Mouse (Mus musculus): ENCODE results near the gene Igfn1. TPM values are rescaled to one million over a fixed set of nuclear protein-coding genes. Genes with fewer than 3 reads are reported as not detected.

Gene Igfn1
- total RNA-seq, 4 experiments from 2014 or later: 0.35 to 0.61 (median 0.38) TPM

DNA sequence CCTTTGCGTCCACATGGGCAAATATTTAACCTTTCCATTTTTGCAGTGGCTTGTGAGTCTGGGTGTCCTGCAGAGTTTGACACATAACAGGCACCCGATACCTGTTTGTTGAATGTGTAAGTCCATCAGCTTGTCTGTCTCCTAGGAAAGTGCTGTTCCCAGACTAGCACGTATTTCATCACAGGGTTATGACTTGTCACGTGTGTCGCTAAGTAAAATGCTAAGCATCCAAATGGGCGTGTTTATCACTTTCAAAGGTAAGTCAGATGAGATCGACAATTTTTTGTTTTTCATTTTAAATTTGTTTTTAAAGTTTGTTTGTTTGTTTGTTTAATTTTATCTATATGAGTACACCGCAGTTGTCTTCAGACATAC lies 2.0 kb upstream of the Igfn1 start:
- no peak for DNase-seq (ENCODE audit: low spot score in 2 of 2)

DNA sequence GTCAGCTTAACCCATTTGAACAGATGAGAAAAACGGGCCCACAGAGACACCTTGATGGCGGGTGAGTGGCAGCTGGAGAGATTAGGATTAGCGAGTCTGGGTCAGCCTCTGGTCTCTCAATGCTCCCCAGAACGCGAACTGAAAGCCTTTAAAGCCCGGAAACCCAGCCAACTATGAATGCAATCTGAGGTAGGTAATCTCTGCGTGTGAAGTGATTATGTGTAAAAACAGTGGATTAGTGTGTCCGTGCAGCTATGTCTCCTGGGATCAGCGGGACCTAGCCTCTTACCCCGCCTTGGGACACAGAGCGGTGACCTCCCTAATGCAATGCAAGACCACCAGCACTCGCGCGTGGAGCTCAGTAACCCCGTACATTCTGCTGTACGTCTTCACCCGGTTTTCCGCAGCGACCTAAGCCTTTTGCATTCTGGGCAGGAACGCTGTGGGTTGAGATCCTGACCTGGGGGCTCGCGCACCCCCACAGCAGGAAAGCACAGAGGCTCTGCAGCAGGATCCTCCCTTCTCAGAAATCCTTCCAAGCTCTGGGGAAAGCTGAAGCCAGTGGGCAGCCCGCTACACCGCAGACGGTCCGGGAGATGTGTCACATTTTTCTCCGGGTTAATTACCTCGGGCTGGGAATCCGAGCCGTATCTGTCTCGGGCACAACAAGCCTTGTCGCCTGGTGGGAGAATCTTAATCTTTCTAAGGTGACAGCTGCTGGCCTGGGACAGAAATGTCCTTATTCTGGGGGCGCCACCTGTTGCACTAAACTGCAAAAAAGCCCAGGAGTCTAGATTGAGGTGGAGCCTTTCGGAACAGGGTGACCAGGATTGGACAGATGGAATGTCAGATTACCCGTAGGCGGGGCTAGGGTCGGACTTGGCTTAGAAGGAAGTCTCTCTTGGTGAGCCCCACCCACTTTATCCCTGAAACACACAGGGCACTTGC lies 1.3 kb upstream of the Igfn1 start, which contains the start of gene Tmem9:
Tmem9 (plus strand) TSS at position 940 of the 948 bp plus-strand sequence.
- peak; percentile 29 to 40 for DNase-seq (ENCODE audit: low spot score in 2 of 2)

DNA sequence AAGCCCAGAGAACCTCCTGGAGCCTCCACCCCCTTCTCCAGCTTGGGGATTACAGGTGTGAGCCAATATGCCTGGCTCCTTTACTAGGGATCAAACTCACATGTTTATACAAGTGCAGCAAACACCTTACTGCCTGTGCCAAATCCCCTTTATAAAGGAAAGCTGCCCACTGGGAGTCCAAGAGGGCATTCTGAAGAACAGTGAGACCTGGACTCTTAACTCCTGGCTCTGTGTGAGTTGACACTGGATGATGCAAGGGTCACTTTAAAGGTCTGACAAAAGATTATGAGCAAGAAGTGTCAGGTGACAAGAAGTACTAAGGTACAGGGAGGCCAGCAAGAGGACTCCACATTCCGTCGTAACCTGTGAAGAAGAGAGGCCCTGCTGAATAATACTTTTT lies 4.7 kb downstream of the Igfn1 start:
- no peak for DNase-seq (ENCODE audit: low spot score in 2 of 2)

DNA sequence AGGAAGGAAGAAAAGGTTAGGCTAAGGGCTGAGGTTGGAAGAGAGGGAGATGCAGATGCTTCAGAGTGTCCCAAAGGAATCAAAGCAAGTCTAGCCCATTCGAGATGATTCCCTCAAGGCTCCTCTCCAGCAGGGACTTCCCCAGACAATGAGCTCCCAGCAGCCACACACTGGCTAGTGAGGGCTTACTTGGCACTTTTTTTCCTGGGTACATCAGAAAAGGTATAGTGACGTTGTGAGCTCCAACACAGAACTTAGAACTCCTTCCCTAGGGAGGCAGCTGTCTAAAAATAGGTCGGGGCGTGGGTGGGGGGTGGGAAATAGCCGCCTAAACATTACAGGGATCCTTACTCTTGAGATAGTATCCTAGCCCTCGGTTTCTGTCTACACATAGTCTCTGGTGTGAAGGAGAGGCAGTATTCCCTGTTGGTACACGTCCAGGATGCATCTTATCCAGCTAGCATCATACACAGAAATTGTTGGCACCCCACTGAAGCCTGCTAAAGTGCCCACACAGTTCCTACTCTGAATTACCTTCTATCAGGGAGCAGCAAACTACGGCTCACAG lies 6.3 kb downstream of the Igfn1 start:
- DNase-seq (ENCODE audit: low spot score in 2 of 2): no peak

DNA sequence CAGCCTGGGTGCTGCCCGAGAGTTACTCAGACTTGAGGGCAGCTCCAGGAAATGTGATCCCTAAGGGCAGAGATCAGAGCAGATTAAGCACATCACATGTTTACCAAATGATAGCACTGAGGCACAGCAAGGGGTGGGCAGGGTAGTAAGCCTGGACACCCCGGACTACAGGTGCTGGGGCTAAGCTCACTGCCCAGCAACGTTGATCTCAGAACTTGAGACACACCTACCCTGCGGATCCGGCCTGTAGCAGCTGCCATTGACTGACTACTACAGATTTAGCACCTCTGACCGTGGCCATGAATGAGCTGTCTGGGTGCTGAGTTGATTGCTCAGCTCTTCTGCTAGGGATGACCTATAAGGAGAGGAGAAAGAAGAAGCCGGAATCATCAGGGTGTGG lies 8.6 kb downstream of the Igfn1 start:
- DNase-seq (ENCODE audit: low spot score in 2 of 2): no peak

DNA sequence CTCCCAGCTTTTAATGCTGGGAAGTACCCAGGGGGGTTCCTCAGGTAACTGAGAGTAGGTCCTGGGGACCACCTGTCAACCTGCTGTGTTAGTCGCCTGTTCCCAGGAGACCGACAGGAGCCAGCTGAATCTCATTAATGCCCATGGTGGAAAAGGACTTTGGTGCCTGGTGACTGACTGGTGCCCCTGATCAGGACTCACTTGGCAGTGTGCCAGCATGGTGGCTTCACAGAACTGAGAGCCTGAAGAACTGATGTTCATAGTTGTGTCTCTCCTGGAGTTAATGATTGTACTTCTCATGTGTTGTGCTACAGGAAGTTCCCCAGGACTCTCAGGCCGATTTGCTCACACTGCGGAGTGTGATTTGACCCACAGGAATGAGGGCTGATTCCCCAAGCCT lies 12.7 kb downstream of the Igfn1 start:
- DNase-seq (ENCODE audit: low spot score in 2 of 2): no peak

DNA sequence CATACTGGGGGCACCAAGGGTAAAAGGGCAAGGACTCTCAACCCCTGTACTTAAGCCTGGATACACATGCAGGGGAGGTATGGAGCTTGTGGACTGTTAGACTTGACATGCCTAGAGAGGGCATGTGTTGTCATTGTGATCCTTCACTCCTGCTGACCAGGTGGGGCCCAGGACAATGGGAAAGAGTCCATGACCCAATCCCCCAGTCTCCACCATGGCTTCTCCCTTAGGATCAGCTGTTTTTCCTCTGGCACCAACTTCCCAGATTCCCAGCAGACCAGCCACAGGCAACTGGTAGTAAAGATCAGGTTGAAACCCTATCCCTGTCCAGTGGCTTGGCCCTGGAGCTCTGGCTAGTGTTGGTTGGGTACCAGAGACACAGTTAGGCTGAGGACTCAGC lies 16.3 kb downstream of the Igfn1 start:
- no peak for DNase-seq (ENCODE audit: low spot score in 2 of 2)

DNA sequence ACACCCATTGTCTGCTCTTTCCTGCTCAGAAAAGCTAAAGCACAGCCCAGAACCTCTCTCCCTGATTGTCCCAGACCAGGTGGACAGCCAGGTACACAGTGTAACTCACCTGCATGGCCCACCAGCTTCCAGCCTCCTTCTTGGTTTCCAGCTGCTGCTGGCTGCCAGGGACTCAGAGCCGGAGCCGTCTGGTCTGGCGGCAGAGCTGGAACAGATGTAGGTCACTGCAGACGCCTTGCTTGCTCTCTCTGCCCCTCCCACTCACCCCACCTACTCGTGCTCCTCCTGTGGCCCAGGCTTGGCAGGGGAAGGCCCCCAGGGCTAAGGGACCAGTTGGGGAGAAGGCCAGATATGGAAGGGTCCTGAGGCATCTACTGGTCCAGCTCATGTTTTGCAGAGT lies 22.0 kb downstream of the Igfn1 start:
- no peak for DNase-seq (ENCODE audit: low spot score in 2 of 2)

DNA sequence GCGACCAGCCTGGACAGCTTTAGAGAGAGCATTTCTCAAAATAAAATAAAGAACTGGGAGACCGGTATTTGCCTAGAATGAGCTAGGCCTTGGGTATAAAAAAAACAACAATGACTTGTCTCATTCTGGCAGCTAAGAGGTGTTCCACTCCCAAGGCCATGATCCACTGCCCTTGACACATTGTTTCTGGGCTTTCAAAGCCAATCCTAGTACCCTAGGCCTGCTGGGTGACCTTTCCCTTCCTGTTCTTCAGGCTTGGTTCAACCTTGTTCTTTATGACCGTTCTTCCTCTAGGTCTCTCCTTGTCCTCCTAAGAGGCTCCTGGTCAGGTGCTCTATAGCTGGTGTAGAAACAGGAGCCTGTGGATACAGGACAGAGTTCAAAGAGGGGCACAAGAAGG lies 33.6 kb downstream of the Igfn1 start:
- DNase-seq (ENCODE audit: low spot score in 2 of 2): no peak

DNA sequence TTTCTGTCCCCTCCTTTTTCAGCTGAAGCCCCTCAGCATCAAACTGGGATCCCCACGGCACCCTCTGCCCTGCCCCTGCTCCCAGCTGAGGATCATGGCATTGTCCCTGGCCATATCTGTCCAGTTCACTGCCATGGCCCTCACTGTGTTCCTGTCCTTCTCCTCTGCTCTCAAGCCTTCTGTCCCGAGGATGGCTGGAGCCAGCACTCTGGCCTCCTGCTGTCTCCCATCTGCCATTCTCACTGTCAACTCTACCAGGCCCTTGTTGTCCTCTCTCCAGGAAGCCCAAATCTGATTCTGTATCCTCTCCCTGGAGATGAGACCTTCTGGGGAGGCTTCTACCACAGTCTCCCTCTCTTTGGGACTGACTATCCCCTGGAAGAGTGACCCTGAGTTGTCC lies 35.7 kb downstream of the Igfn1 start:
- no peak for DNase-seq (ENCODE audit: low spot score in 2 of 2)

DNA sequence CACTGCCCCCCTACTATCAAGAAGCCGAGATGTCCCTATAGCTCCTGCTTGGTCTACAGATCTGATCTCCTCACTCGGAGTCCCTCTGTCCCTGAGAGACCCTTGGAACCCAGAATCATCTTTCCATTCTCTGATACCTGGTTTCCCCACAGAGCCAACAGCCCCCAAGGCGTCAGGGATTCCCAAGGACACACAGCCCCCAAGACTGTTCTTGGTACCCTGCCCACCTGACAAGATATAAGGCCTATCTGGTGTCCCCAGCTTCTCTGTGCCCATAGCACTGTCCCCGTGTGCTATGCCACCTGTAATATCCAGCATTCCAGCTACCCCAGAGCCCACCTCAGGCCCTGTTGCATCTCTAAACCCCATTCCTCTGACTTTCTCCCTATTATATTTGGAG lies 38.4 kb downstream of the Igfn1 start:
- no peak for DNase-seq (ENCODE audit: low spot score in 2 of 2)

DNA sequence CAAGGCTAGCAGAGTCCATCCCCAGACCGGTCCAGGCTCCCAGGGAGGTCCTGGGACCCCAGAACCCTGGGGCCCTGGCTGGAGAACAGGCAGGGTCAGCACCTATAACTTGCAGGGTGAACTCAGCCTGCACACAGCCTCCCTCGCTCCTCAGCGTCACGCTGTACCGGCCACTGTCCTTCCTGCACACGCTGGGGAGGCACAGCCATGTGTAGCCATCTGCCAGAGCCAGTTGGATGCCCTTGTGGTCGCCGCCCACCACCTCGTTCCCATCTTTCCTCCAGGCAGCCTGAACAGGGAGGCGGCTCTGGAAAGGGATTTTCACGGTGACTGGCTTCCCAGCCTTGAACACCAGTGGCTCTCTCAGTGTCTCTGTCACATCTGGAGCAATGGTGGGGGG lies 41.6 kb downstream of the Igfn1 start:
- DNase-seq (ENCODE audit: low spot score in 2 of 2): no peak

DNA sequence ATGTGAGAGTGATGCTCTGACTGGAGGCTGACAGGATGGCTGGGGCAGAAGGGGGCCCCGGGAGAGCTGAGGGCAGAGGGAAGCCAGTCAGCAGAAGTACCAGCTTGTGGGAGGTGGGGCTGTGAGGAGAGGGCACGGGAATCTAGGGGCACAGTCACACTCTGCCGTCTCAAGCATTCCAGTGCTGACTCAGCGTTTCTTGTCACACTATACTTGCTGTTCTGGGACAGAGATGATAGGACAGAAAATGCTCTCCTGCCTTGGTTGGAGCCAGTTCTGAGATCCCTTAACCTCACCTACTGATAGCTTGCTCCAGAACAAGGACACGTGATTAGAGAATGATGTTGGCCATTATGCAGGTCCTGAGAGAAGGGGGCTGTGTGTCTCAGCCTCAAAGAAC lies 43.0 kb downstream of the Igfn1 start:
- no peak for DNase-seq (ENCODE audit: low spot score in 2 of 2)

DNA sequence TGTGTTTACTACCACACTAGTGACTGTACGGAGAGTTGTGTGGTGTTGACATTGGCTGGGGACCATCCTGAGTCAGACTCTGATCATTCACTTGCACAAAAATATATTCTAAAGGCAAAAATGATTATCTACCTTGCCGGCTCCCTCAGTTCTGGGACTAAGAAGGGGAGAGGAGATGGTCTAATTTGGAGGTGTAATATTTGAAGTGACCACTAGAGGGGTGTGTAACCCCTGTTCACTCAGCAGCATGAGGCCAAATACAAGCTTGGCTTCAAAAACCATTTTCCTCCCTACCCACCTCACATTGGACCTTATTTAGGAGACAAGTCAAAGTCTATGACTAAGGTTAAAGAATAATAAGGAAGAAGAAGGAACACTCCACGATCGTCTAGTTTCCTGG lies 47.7 kb downstream of the Igfn1 start:
- no peak for DNase-seq (ENCODE audit: low spot score in 2 of 2)

DNA sequence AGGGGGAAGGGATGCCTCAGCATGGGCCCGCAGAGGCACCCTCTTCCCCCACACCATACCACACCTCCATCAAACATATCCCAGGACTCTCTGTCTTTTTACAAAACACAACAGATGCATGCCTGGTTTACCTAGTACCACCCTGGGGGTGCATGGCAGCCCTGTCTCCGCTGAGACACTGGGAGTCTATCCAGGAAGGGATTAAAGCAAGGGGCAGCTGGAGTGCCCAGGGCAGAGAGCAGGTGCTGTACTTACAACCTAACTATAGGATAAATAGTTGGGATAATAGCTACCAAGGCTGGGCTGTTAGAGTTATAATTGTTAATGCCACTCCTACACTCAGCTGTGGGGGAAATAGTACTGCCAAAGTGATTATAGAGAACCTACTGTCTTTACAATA lies 57.3 kb downstream of the Igfn1 start:
- DNase-seq (ENCODE audit: low spot score in 2 of 2): no peak

DNA sequence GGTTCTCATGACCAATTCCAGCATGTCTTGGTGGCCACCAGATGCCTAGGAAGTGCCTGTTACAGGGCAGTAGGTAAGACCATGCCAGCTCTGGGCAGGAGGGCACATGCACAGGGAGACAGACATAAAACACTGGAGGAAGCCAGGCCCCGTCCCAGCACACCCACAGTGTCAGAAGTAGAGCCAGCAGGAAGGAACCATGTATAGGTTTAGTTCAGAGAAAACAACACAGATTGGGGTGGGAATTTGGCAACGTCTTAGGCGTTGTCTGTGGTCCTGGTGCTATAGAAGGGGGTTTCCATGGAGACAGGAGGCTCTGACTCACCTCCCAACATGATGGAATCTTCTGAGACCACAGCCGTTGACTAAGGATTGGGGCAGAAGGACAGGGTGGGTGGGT lies 59.9 kb downstream of the Igfn1 start:
- DNase-seq (ENCODE audit: low spot score in 2 of 2): peak; percentile 29 to 44

DNA sequence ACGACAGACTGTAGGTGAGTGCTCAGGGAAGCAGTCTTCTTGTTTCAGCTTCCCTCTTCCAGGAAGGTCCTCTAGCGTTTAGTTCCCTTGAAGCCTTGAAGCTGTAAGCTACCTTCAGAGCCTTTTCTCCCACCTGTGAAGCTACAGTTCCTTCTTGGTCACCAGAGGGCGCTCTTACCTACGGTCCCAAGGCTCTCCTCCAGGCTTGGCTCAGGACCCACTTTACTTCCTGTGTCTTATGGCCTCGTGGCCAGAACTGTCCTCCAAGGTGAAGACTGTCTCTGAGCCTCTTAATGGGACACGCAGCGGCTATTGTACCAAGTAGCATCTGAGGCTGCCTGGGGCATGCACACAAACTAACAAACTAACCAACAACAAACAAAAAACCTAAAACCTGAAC lies 60.4 kb downstream of the Igfn1 start:
- peak in 1 of 2 experiments; percentile 25 for DNase-seq (ENCODE audit: low spot score in 2 of 2)

DNA sequence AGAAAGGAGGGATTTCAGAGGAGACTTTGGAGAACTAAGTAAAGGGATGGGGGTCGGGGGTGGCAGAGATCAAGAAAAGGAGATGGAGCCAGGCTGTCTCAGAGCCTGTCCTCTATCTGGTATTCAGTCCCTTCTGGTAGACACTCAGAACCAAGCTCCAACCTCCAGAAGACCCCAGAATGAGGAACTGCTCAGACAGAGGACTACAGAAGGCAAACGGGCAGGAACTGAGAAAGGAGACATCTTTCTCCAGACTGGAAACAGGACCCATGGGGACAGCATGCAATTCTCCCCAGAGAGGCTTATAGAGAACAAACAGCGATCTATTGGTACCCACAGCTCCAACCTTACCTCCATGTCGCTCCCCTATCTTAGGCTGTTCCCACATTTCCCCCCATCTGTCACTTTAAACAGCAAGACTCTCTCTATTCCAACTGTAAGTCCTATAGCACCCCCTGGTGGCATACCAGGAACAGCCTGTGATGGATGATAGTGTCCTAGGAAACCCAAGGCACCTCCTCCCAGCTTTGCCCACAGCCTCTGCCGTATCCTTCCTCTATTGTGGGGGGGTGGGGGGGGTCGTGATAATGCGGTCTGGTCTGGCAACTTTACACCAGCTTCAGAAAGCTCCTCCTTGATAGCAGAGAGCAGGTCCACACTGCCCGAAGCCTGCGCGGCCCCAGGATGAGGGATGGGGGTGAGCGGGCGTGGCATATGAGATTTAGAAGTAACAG lies 61.4 kb downstream of the Igfn1 start:
- peak; percentile 77 to 87 for DNase-seq (ENCODE audit: low spot score in 2 of 2)

DNA sequence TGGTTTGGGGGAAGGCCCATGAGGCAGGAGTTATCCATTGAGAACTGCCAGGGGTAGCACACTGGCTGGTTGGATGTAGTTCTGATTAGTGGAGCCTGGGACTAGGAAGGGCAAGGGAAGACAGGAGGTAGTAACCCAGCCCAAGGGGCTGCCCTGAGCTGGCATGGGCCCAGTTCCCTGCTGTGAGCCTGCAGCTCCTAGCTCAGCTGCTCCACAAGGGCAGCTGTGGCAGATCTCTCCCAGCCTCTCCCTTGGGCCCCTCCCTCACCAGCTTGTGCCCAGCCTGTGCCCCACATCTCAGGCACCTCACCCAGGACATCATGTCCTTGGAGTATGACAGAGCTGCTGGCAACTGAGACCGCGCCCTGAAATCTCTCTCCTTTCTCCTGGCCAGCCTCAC lies 62.4 kb downstream of the Igfn1 start:
- no peak for DNase-seq (ENCODE audit: low spot score in 2 of 2)

DNA sequence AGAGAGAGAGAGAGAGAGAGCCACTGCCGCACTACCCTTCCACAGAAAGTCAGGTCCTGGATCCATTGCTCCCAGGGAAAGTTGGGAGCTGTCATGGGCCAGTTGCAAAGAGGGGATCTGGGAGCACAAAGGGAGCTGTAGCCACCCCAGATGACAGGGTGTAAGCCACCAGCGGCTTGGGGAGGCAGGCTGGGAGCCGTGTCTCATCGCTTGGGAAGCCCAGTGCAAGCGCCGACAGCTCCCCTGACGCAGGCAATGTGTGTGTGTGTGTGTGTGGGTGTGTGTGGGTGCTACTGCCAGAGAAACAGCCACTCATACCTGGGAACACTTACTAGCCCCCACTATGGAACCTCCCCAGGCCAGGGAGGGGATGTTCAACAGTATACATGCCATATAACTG lies 64.0 kb downstream of the Igfn1 start:
- no peak for DNase-seq (ENCODE audit: low spot score in 2 of 2)

DNA sequence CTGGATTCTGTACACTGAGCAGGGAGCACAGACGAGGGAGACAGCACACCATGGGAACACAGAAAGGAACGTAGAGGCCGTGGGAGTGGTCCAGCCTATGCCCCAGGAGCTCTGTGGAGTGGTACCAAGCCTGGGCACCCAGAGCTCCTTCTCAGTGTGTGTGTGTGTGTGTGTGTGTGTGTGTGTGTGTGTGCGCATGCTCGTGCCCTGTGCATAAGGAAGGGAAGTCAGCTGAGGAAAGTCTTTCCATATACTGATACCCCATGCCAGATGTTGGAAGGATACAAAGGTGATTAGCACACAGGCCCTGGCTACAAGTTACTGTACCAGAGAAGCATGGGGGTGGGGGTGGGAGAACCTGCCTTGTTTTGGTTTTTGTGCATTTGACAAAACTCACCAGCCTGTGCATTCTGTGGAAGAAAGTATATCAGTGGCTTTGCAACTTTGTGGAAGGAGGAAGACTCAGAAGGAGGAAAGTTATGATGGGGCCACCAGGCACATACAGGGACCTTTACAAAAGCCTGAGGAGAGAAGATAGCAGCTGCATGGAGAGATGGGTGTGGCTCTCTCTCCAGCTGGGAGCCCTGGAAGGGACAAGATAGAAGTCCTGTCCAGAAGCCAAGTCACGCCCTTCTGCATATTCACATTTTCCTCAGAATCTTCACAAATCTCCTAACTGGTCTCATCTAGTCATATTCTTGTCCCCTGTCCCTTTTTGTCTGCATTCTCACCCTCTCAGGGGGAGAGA lies 64.7 kb downstream of the Igfn1 start:
- no peak for DNase-seq (ENCODE audit: low spot score in 2 of 2)

DNA sequence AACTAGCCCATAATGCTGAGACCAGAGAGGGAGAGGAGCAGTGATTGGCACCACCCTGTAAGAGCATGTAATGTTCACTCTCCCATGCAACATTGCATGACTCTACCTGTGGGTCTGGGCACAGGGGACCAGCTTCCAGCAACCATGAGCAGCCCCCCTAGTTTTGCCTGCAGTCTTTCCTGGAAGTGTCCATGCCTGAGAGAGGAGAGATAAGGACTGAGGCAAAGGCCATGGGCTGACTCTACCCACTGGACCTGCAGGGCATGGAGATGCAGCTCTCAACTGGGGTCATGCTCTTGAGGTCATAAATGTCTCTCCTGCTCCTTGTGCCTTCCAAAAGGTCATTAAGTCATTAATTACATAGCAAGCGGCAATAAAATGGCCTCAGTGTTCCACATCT lies 70.1 kb downstream of the Igfn1 start:
- DNase-seq (ENCODE audit: low spot score in 2 of 2): no peak
